Mouse (Mus musculus): ENCODE measurements around the gene Cd300ld4.

DNA sequence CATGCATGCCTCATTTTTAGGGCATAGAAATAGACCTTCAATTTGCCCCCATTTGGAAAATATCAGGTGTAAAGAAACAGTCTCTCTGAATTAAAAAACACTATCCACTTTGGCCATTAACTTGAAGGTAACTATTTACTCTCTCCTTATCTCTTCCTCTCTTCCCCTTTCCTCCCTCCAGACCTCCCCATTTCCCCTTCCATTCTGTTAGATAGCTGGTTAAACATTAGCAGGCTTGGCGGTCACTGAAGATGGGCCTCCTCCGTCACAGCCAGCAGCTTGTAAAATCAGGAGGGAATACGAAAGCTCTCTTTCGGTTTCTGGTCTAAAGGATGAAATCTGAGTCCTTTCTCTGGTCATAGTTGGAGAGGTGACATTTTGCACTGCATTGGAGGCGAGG is 49.0 kb upstream of the Cd300ld4 start:
- TF ChIP-seq CTCF (IDR thresholded peaks at IDR 0.05; ENCODE audit: extremely low read depth, insufficient read length, insufficient replicate concordance, low read depth, low read length) (no peak), POLR2A (IDR thresholded peaks at IDR 0.05; ENCODE audit: low read depth, low read length) (no peak)

All from small intestine, adult 2 months (tissue).